Mouse (Mus musculus) mouse trophoblast stem cell (cell line): ENCODE data around the gene Drc3.
"Not testable (repeated sequence)": the region's sequence is repeated elsewhere in the genome, so short reads cannot be mapped to it uniquely, and the experiment has no call there.

Experiments used
- in situ Hi-C, 2 experiments: fragments of 300-500 bp; cut with MseI, MboI; formaldehyde crosslinking; loops; 2 replicates in 1 of 2; 3 replicates in 1 of 2; pipeline ENCODE4 v1.15.1; 2025

The Drc3 gene

DNA sequence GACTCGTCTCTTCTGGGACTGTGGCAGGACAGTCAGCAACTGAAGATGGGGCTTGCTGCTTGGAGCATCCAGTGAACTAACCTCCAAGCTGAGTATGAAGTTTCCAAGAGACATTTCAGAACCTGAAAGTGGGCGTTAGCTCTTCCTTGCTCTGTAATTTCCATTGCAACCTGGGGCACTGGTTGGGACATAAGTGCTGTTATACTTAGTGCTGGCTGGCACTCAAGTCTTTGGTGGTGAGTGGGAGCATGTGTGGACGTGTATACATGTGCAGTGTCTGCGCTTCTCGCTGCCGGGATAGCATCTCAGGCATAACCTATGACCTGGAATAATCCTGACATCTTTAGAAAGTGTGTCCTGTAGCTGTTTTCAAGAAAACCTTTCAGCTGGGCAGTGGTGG is 38.2 kb downstream of the Drc3 start:
- in situ Hi-C loops = no loop called here

DNA sequence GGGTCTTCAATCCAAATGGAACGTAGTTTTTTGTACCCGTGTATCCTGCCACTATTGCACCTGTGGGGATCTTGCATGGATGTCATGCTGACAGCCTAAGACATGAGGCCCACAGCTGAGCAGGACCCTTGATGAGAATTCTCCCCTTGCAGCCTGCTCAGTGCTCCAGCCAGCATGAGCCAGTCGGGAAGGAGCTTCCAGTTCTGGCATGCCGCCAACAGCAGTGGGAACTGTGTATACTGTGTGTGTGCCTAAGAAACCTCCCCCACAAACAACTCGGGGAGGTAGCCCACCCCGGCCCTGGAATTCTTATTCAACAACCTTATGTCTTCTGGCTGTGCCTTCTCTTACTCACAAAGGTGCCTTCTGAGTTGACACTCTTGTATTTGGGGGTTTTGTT is 43.4 kb downstream of the Drc3 start:
- in situ Hi-C loops = no loop called here

DNA sequence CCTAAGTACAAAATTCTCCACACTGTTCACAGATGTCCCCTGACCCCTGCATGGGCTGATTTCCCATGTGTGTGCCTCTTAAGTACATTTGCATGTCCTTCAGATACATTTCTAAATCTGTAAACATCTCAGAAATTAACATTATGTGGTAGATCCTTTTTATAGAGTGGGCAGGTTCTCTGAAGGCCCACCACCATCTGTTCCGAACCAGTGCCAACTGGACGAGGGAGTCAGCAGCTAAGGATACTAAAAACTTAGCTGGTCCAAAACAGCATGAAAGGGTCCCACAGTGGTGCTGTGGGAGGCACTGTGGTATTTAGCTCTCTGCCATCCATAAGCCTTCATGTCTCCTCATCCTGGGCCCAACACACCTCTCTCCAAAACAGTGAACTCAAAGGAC is 44.0 kb downstream of the Drc3 start:
- in situ Hi-C loops = no loop called here

DNA sequence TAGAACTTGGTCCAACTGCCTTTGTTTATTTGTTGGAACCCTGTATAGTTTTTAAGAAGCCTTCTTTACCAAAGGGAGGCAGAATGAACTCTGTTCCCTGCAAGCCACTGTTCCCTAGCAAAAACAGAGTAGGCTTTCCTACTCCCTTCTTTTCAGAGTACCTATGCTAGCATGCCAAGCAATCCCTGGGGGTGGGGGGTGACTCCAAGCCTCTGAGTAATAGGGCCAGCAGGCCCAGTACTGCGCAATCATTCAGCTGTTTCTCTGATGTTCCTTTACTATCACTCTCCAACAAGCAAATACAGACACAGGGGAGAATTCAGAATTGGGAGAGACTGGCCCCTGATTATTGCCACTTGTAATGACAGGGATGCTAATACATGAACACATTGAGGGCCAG is 53.5 kb downstream of the Drc3 start:
- in situ Hi-C loops = loop anchor here in 1 of 2 experiments (5.0 kb wide), 1 partner anchor 59 kb away; no protein-coding TSS in a partner anchor

DNA sequence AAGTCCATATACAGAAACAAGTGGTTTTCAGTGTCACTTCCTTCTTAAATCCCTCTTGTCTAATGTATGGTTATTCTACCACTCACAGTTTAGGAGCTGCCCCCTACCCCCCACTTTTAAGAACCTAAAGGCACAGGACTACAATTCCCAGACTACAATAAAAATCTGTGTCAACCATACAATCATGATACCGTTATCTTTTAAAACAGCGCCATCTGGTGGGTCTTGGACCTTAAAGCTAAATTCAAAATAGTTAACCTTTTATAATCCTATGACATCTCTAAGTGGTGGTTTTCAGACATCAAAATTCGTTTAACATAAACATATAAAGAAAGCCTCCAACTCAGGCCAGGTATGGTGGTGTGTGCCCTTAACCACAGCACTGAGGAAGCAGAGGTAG is 59.0 kb downstream of the Drc3 start:
- in situ Hi-C loops = no loop called here

DNA sequence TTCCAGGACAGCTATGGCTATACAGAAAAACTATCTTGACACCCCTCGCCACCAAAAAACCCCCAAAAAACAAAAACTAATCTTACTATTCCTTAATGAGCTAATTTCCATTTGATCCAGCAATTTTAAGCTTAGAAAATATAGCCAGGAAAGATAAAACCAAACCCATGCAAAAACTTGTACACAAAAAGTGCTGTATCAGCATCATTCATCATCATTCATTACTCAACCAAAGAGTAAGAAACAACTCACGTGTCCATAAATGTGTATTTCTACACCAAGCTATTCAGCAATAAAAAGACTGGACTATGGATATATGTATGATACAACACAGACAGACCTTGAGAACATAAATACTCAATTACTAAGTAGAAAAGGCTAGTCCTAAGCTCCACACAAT is 59.8 kb downstream of the Drc3 start:
- in situ Hi-C loops = no loop called here

DNA sequence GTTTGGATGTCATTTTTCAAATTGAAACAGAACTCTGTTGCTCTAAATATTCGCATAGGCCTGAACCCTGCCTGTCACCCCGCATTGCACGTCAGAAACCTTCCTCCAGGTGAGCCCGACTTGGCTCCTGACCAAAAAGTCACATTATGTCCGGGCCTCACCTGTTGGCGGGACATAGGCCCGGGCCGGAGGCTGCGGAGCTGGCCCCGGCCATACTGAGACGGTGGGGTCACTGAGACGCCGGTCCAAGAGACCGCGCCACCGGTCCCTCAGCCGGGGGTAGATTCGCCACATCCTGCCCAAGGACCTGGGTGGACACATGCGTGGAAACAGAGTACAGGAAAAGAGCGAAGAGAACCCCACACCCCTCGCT is 63.4 kb downstream of the Drc3 start:
- in situ Hi-C loops = no loop called here

DNA sequence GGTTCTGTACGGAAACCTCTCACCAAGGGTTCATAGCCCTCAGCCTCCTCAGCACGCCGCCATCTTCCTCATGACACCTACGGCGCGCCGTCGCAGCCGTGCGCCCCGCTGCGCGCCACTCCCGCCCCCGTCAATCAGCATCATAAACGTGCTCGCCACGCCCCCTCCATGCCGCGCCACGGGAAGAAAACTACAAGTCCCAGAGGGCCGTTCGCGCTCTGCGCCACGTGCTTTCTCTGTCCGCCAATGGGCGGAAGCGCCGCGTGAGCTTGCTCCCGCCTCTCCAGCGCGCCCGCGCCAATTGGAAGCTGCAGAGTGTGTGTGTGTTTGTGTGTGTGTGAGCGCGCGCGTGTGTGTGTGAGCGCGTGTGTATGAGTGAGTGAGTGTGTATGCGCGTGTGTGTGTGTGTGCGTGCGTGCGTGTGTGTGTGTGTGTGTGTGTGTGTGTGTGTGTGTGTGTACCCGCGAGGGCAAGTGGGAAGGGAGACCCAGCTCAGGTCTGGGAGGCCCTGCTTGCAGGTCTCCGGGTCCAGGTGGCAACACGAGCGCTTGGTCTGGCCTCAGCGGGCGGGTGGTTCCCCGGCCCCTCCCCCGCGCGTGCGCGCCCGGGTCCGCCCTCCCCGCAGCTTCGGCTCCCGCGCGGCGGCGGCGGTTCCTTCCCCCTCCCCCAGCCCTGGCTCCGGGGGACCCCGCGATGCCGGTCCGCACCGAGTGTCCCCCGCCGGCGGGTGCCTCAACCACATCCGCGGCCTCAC is 64.0 kb downstream of the Drc3 start, which contains the start of gene Gid4:
Gid4 (plus strand) TSS at position 183 of the 754 bp plus-strand sequence.
- in situ Hi-C loops = no loop called here

DNA sequence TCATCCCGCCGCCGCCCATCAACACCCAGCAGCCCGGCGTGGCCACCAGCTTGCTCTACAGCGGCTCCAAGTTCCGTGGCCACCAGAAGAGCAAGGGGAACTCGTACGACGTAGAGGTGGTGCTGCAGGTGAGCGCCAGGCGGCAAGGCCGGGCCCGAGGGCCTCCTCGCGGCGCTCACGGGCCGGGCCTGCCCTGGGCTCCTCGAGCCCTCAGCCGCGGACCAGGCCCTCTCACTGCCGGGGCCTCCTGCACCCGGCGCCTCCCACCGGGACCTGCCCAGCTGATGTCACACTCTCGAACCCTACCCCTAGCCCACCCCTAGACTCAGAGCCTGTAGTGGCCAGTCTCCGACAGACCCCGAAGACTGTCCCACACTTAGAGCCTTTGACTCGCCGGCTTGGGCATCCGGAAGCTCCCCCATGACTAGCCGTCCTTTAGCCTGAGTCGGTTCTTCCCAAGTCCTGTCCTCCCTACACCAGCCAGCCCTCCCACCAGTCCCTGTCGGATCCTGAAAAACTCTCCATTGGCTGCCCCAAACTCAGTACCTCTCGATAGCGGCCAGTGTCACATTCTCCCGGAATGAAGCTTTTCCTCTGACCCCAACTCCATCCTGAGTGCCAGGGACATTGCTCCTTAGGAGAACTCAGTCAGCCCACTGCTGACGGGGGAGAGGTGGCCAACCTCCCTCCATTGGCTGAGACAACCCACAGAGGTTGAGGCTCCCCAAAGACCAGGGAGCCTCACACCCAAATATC is 64.8 kb downstream of the Drc3 start, which contains the start of gene Atpaf2:
Atpaf2 (minus strand) TSS at position 741 of the 756 bp plus-strand sequence.
- in situ Hi-C loops = no loop called here

DNA sequence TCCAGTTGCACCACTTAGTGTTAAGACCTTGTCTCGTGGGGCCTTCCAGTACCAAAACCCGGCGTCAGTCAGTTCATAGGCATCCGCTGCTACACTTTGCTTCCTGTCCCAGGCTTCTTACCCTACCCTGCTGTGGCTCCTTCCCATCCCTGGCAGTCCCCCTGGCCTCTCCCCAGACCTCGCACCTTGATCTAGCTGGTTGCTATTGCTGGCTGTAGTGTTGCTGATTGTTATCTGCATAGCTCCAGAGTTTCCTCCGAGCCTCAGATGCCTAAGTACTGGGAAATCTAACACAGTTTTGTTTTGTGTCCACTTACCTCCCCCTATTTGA is 65.3 kb downstream of the Drc3 start:
- in situ Hi-C loops = no loop called here

DNA sequence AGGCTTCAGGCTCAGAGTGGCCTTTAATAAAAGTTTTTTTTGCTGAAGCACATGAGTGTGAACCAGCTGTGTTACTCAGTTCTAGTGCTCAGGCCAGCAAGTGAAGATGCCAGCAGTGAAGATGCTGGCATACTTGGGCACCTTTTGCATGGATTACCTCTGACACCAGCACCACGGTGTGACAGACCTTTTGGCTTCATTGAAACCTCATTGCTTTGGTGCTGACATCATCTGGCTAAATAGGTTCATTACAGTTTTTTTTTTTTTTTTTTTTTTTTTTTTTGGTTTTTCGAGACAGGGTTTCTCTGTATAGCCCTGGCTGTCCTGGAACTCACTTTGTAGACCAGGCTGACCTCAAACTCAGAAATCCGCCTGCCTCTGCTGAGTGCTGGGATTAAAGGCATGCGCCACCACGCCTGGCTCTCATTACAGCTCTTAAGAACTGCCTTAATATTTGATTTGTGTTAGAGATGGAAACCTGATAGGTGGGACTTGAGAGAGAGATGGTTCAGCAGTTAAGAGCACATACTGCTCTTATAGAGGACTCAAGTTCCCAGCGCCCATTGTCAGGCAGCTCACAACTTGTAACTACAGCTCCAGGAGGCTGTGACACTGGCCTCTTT is 69.0 kb downstream of the Drc3 start:
- in situ Hi-C loops = no loop called here

DNA sequence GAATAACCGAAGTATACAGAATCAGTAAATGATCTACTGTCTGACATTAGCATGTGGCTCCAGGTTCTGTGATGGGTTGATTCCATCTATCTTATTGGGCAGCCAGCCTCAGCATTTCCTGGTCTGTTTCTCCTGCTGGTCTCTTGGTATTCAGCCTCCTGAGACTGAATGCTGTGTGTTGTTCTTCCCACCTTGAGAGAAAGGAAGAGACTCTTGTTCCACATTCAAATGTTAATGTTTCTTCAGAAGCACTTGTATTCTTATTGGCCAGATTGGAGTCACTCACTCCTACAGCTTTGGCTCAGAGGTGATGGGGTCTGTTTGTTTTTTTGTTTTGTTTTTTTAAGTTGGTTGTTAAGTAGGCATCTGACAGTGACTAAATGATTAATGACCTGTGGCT is 69.9 kb downstream of the Drc3 start:
- in situ Hi-C loops = no loop called here

DNA sequence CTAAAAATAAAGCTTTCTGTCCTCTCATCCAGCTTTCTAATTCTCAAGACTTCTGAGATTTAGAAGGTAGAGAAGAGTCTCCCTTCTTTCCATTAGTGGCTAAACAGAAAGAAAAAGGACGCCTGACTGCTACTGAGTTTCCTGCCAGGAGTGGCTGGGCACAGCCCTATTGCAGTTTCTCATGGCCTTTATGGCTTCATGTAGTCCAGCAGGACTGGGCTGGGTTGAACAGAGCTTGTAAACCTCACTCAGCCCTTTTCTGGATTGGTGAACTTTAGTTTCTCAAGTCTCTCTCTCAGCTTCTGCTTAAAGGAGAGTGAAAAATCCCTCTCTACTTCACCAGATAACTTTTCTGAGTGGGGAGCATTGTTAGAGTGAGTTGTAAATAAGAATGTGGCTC is 73.3 kb downstream of the Drc3 start:
- in situ Hi-C loops = no loop called here

DNA sequence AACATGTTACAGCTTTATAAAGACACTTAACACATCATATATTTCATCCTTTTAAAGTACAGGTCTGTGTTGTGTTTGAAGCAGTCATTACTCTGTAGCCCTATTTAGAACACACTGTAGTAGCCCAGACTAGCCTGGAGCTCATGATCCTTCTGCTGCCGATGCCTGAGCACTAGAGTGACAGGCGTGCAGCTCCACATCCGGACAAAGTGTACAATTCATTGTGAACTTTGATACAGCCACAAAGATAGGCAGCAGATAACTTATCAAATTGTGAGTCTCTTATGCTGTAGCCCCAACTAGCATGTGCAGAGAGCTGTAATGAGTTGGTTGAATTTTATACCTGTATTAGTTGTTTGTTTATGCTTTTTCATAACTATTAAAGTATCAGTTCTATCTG is 74.5 kb downstream of the Drc3 start:
- in situ Hi-C loops = no loop called here

DNA sequence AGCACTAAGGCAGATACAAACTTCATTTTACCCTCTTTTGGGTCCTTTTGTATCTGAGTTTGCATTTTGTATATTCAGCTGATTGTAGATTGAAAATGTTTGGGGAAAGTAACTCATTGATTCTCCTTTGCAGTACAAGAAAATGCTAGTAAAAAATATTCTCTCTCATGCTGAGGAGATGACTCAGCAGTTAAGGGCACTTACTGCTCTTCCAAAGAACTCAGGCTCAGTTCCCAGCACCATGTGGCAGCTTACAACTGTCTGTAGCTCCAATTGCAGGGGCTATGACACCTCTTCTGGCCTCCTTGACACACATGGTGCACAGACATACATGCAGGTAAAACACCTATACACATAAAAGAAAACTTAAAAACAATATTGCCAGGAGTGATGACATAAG is 80.4 kb downstream of the Drc3 start:
- in situ Hi-C loops = no loop called here

DNA sequence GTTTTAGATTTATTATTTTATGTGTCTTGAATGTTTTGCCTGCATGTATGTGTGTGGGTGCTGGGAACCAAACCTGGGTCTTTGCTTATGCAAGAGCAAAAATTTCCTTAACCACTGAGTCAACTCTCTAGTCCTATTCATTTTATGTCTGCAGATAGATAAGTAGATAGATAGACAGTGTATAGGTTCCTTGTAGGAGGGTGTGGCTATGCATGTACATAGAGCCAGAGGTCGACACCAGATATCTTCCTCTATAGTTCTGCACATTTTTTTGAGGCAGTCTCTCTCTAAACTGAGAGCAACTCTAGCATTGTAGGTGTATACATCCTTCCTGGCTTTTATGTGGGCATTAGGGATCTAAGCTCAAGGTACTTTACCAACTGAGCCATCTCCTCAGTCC is 82.0 kb downstream of the Drc3 start:
- in situ Hi-C loops = no loop called here

DNA sequence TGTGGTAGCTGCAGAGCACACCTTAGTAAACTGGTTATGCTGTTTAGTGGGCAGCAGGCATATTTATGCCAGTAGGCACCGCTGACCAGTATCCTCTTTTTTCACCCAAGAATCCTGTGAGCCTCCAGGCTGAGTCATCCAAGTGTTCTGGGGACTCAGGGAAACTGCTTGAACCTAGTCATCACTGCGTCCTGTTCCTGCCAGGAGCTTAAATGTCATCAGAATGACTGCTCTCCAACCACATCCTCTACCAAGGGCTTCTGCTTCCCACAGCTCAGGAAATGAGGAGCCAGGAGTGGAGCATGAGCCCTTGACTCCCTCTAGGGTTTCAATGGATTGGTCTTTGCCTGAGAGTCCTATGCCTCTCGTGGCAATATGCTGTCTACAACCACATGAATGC is 83.5 kb downstream of the Drc3 start:
- in situ Hi-C loops = no loop called here

DNA sequence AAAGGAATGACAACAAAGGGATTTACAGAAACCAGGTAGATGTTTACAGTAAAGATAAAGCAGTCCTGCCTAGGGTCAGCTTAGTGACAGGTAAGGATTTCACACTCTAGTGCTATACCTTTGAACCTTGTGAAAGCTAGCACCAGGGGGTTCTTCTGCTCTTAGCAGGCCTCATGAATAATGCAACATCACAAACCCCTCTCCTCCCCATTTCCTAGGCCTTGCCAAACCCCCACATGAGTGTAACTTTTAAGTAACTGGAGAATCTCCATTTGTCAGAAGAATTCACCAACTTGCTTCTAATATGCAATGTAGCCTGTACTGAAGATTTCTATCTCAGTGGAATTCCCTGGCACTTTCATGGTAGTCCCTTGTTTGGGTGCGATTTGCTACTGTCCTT is 86.5 kb downstream of the Drc3 start:
- in situ Hi-C loops = not testable (repeated sequence)

DNA sequence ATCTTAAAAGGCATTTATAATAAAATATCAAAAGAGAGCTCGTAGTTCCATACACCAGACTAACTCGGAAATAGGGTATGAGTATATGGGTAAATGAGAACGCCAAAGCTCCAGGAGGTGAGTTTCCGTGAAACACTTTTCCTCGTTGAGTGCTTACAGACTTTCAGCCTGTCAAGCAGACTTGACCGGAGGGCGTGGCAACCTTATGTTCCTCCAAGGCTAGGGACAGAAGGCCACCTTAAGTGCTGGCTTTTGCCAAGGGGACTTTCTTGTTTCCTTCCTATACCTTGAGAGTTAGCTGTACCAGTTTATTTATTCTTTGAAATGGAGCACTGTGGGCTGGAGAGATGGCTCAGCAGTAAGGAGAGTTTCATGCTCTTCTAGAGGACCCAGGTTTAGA is 87.0 kb downstream of the Drc3 start:
- in situ Hi-C loops = no loop called here

DNA sequence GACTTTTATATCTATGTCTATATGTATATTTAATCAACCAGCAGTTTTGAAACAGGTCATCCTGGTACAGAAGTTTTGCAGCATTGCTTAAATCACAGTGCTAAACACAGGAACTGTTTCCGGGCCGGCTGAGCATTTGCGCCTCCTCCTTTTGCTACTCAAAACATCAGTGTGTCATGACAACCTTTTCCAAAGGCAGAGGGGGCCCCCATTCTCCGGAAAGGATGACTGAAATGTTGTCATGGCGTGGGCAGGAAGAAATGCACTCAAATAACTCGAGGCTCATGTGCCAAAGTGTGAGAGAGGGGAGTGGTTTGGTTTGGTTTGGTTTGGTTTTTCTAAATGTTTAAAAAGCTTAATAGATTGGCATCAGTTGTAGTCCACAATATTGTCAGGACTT is 89.8 kb downstream of the Drc3 start:
- in situ Hi-C loops = no loop called here
